Mouse (Mus musculus) heart, postnatal 25 days (tissue): ENCODE data around the gene Nf2. TPM values are rescaled to one million over a fixed set of nuclear protein-coding genes. Genes with fewer than 3 reads are reported as not detected.

ENCODE experiments used
- DNase-seq: peaks from one replicate; pipeline ENCODE4 v3.0.0; 2022; ENCODE audit warnings: low spot score
- intact Hi-C: fragments of 180-260 bp; cut with DNase I; formaldehyde crosslinking; loops from one replicate; pipeline ENCODE4 v1.15.1; 2025
- total RNA-seq, 2 experiments: library from RNA; stranded (reverse); gene quantifications; 2 replicates each; pipeline ENCODE4 v1.2.3; 2021

The Nf2 gene
- total RNA-seq, 2 experiments from 2014 or later, result 81.5 to 83.6 TPM

- intact Hi-C loops, result no loop called here
- DNase-seq, result no peak
These were observed 92.2 kb downstream of the Nf2 start for GRCm38 (mm10) chr11:4756984-4757788.

GRCm38 (mm10) chr11:4756460-4756859, 92.9 kb downstream of the Nf2 start:
- intact Hi-C loops, result no loop called here
- no peak for DNase-seq

- no peak for DNase-seq
- intact Hi-C loops, result no loop called here
These were observed 94.5 kb downstream of the Nf2 start for GRCm38 (mm10) chr11:4754867-4755266.

DNA sequence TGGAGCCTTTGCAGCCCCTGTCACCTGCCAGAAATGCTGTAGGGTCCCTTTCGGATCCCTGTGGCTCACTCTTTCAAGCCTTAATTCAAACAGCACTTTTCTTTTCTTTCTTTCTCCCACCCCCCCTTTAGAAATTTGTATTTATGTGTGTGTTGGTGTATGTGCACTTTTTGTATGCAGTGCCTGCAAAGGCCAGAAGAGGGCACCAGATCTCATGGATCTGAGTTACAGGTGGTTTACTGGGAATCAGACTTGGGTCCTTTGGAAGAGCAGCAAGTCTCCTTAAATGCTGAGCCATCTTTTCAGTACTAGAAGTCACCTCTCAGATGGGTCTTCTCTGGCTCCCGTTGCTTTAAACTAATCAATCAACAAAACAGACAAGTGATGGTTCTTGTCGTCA, 95.3 kb downstream of the Nf2 start:
- DNase-seq, result no peak
- intact Hi-C loops, result no loop called here

DNA sequence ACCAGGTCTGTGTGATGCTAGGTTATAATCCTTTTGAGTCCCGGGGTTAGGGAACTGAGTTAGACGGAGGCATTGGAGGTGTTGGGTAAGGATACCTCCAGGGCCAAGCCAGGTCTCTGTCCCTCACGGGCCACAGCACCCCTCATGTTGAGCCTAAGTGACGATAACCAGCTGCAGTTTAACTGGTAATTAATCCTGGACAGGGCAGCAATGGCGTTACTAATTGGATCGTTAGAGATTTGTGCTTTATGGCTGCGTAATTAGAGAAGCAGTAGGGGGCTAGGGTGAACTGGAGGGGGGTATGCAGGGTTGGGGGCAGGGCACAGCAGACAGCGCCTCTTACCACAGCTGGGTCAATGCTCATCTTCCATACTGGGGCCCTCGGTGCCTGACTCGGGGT, 96.5 kb downstream of the Nf2 start:
- DNase-seq, result no peak
- intact Hi-C loops, result no loop called here

- no peak for DNase-seq
- intact Hi-C loops, result no loop called here
These were observed 99.1 kb downstream of the Nf2 start for GRCm38 (mm10) chr11:4750263-4750662.

- intact Hi-C loops, result no loop called here
- DNase-seq, result no peak
These were observed 102.1 kb downstream of the Nf2 start for GRCm38 (mm10) chr11:4747285-4747684.

DNA sequence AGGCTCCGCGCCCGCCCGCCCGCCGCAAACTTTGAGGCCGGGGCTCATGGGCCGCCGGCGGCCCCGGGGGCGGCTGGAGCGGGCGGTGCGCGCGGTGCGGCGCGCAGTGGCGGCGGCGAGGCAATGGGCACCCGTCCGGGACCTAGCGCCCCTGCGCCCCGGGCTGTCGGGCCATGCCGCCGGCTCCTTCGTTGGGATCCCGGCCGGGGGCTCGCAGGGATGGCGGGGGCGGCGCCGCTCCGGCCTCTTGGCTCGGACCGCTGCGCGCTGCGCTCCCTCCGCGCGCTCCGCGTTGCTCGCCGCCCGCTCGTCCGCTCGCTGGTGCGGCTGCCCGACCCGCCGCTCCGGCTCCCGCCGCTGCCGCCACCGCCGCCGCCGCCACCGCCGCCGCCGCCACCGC, 102.6 kb downstream of the Nf2 start, which contains the start of gene Cabp7:
TSS of gene Cabp7 (minus strand) at position 46 of the 400 bp plus-strand sequence.
- intact Hi-C loops, result no loop called here
- DNase-seq, result no peak

GRCm38 (mm10) chr11:4745969-4746368, 103.4 kb downstream of the Nf2 start:
- intact Hi-C loops, result no loop called here
- no peak for DNase-seq

DNA sequence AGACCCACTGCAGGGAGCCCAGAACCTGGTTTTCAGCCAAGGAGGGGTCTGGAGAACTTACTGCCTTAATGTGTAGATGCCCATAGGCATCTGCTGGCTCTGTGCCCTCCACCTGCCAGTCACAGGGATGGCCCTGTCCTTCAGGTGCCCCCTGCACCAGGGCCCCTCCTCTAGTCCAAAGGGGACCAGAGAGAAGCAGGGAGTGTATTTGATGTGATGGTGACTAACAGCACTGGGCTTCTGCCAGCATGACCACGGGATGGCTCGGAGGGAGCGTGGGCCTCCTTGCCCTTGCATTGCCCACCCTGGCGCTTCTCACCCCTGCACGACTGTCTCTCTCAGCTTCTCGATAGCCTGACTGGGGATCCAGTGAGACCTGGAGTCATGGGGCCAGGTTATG, 104.6 kb downstream of the Nf2 start:
- intact Hi-C loops, result no loop called here
- DNase-seq, result no peak

GRCm38 (mm10) chr11:4740785-4741184, 108.6 kb downstream of the Nf2 start:
- no peak for DNase-seq
- intact Hi-C loops, result no loop called here

- intact Hi-C loops, result no loop called here
- no peak for DNase-seq
These were observed 110.6 kb downstream of the Nf2 start for GRCm38 (mm10) chr11:4738719-4739118.

DNA sequence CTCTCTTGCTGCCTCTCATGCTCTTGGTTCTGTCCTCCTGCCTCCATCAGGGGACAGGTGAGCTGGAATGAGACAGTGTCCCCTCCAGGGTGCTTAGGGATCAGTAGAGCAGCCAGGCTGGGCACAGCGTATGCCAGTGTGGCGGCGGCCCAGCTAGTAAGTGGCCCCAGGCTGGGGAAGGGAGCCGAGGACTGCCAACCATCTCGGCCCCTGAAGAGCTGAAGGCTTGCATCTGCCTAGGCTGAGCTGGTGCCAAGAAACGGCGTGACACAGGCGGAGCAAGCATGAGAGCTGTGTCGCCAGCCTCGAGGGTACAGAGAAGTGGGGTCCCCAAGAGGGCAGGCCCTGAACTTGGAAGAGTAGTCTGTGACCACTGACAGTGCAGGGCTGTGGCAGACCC, 111.7 kb downstream of the Nf2 start:
- intact Hi-C loops, result no loop called here
- no peak for DNase-seq

GRCm38 (mm10) chr11:4736355-4736754, 113.0 kb downstream of the Nf2 start:
- intact Hi-C loops, result no loop called here
- no peak for DNase-seq

GRCm38 (mm10) chr11:4734179-4734578, 115.2 kb downstream of the Nf2 start:
- no peak for DNase-seq
- intact Hi-C loops, result no loop called here

GRCm38 (mm10) chr11:4731781-4732180, 117.6 kb downstream of the Nf2 start:
- no peak for DNase-seq
- intact Hi-C loops, result no loop called here

DNA sequence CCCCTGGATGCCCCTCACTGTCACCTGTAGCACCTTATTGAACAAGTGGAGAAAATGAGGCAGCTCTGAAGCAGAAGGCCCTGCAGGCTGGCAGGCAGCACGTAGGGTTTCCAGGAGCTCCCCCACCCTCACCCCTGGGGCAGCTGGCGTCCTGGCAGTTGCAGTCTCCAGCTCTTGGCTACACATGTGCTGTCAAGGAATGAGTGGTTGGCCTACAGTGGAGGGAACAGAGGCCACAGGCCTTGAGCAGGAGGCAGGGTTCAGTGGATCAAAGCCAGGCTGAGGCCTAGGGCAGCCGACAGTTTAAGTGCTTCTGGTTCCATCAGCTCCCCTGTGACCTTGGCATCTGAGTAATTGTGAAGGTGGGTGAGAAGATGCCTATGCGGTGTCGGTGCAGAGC, 118.4 kb downstream of the Nf2 start:
- intact Hi-C loops, result no loop called here
- DNase-seq, result no peak

DNA sequence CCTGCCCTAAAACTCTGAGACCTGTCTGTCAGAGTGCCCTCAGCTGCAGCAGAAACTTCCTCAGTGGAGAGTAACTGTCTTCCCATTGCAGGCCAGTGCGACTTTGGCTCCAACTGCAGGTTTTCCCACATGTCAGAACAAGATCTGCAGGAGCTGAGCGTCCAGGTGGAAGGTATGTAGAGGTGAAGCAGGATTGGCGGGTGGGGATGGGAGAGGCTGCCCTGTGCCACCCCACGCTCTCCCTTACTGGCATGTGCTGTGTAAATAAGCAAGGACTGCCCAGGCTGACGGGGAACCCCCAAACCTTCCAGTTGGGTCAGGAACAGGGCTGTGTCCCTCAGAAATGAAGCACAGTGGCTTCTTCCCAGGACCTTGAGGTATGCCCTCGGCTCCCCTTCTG, 119.2 kb downstream of the Nf2 start:
- intact Hi-C loops, result no loop called here
- no peak for DNase-seq

DNA sequence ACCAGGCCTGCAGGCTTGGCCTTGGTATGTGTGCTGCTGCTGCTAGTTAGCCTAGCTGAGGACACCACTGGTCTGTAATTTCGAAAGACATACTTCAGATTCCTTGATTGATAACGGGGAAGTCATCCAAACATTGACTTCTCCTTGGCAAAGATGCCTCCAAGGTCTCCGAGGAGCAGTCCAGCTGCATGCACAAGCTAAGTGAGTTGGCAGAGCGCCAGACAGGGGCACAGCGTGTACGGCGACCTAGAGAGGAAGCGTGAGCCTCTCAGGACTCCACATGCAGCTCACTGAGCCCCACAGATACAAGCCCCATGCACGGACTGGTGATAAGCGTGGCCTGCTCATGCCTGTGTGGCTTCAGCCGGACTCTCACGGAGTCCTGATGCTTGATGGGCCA, 119.7 kb downstream of the Nf2 start:
- DNase-seq, result no peak
- intact Hi-C loops, result no loop called here

DNA sequence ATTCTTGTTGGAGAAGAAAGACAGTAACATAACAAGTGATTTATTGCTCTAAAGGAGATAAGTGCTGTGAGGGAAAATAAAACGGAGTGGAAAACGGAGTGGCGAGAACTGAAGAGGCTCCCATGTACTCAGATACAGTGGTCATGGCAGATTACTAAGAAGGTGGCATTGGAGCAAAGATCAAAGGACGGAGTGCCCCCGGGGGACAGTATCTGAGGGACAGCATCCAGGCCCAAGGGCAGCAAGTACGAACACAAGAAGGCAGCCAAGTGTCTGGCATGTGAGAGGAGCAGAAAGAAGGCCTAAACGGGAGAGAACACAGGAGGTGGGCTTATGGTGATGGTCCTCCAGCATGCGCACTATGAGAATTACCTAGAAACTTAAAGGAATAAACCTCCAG, 127.6 kb downstream of the Nf2 start:
- intact Hi-C loops, result no loop called here
- no peak for DNase-seq

GRCm38 (mm10) chr11:4720900-4721580, 128.3 kb downstream of the Nf2 start:
- no peak for DNase-seq

DNA sequence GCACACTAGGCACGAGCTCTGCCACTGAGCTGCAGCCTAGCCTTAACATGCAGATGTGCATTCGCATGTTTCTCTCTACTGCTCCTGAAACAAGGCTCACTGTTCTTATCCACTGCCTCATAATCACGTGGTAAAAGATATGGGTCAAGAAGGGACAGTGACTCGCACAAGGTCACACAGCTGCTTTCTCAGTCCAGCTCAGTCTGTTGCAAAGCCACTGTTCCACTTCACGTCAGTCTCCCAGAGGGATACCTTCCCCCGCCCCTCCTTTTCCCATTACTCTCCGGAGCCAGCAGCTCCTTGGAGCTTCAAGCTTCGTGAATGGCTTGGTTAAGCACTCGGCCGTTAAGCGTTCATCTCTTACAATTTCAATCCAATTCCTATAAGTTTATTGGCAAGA, 128.9 kb downstream of the Nf2 start:
- intact Hi-C loops, result no loop called here
- no peak for DNase-seq

More at GRCm38 (mm10) chr11:4720900-4721580, 128.3 kb downstream of the Nf2 start:
- intact Hi-C loops, result no loop called here
